Mouse (Mus musculus) hindbrain, embryonic 10.5 days (tissue): ENCODE results near the gene Sik1. TPM values are rescaled to one million over a fixed set of nuclear protein-coding genes. Genes with fewer than 3 reads are reported as not detected.

Source experiments
- DNase-seq: peaks from one replicate; pipeline ENCODE4 v3.0.0-alpha.2; 2017; ENCODE audit warnings: low spot score
- H3K27ac ChIP-seq: fragments of 300-500 bp; sonication (generic); 2 replicates; pipeline ENCODE4 v1.5.1; 2016; ENCODE audit warnings: mild to moderate bottlenecking, moderate library complexity
- H3K27me3 ChIP-seq: fragments of 300-500 bp; sonication (generic); 2 replicates; pipeline ENCODE4 v1.6.1; 2016; ENCODE audit warnings: mild to moderate bottlenecking; ENCODE audit not compliant: poor library complexity, insufficient read depth, severe bottlenecking
- H3K36me3 ChIP-seq: fragments of 300-500 bp; sonication (generic); 2 replicates; pipeline ENCODE4 v1.6.1; 2016; ENCODE audit warnings: mild to moderate bottlenecking, moderate library complexity
- H3K4me1 ChIP-seq: fragments of 300-500 bp; sonication (generic); replicated peaks from 2 replicates; pipeline ENCODE4 v1.6.1; 2016; ENCODE audit warnings: mild to moderate bottlenecking
- H3K4me3 ChIP-seq: fragments of 300-500 bp; sonication (generic); 2 replicates; pipeline ENCODE4 v1.5.1; 2016; ENCODE audit warnings: mild to moderate bottlenecking, moderate library complexity
- H3K9me3 ChIP-seq: fragments of 300-500 bp; sonication (generic); 2 replicates; pipeline ENCODE4 v1.6.1; 2016; ENCODE audit warnings: mild to moderate bottlenecking, moderate library complexity
- WGBS: fragments of 180-500 bp; shearing (Covaris S2); methylation state at CpG from one replicate; pipeline ENCODE4 v1.1.7; 2016; 5-methylcytosine and 5-hydroxymethylcytosine counted together
- polyA plus RNA-seq: library from polyadenylated mRNA; unstranded; fragments of >200 nt; fragmentation: Nextera tagmentation; extraction: Ambion mirVana; gene quantifications from 2 replicates; pipeline ENCODE4 v1.2.1, GENCODE M21; 2016

Sik1 gene
- polyA plus RNA-seq, 1 experiment from 2014 or later: 14.0 TPM

DNA sequence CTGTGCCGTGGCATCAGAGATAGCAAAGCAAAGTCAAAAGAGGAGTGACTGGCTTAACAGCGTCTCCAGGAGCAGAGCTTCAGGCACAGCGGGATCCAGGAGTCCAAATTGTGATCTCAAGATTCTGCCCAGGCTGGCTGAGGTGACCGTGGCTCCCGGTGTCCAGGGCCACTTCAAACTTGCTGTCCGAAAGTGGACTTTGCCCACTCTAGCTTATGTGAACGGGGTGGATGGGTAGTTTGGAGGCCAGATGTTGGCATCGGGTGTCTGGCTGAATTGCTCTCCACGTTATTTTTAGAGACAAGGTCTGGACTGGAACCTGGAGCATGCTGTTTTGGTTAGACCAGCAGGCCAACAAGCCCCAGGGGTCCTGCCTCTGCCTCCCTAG lies 23.0 kb downstream of the Sik1 start:
- Histone ChIP-seq H3K4me1 (peaks cover 58% of the 10 kb centered on the region), H3K9me3 (peaks cover 12% of the 10 kb centered on the region), H3K36me3 (no peaks in the 10 kb centered on the region), H3K4me3 (no peak overlapping the region), H3K27ac (no peak overlapping the region), H3K27me3 (no peaks in the 10 kb centered on the region)
- no peak for DNase-seq
- 94% methylated on average over 9 of the region's 9 CpGs for WGBS

GRCm38 (mm10) chr17:31831866-31832576 lies 23.6 kb downstream of the Sik1 start:
- Histone ChIP-seq H3K27ac (no peak overlapping the region), H3K36me3 (no peaks in the 10 kb centered on the region), H3K27me3 (no peaks in the 10 kb centered on the region), H3K4me1 (peaks cover 59% of the 10 kb centered on the region), H3K4me3 (no peak overlapping the region), H3K9me3 (peaks cover 12% of the 10 kb centered on the region)
- DNase-seq: no peak
- 87% methylated on average over 14 of the region's 14 CpGs for WGBS

DNA sequence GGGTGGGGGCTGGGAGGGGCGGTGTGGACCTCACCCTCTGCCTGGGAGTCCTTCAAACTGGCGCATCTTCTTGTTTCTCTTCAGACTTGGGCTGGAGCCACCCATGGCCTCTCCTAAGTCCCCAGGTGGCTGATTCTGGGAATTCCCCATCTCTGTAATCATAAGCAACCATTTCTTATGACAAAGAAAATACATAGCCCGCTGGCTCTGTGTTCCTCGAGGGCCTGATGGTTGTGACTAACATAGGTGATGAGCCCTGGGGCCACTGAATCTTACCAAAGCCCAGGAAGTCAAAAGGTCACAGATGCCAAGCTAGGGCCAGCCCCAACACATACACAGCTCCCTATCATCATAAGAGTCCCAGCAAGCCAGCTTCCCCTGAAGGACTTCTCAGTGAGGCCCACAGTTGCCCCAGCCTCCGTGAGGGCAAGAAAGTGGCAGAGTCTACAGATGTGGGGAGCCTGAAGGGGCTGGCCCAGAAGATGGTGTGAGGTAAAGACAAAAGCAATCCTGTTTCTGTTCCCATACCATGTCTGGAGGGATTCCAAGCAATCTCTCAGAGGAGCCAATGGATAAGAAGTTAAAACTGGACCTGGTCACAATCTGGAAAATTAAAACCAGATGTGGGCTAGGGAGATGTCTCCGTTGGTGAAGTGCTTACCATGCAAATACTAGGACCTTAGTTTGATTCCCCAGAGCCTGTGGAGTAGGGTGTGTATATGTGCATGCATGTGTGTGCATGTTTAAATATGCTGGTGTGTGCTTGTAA lies 24.3 kb downstream of the Sik1 start:
- Histone ChIP-seq H3K4me1 (peaks cover 52% of the 10 kb centered on the region), H3K27ac (peak overlapping the region; percentile 62; the same call in 1 of the 2 replicates), H3K4me3 (no peak overlapping the region), H3K27me3 (no peaks in the 10 kb centered on the region), H3K9me3 (peaks cover 12% of the 10 kb centered on the region), H3K36me3 (no peaks in the 10 kb centered on the region)
- no peak for DNase-seq
- WGBS: 68% methylated on average over 6 of the region's 6 CpGs

GRCm38 (mm10) chr17:31830506-31831075 lies 25.0 kb downstream of the Sik1 start:
- peaks cover 49% of the 10 kb centered on the region for H3K4me1 ChIP-seq
- no peak for DNase-seq
- H3K9me3 ChIP-seq: peaks cover 7% of the 10 kb centered on the region; the same call in 1 of the 2 replicates
- H3K36me3 ChIP-seq: no peaks in the 10 kb centered on the region
- WGBS: 88% methylated on average over 8 of the region's 8 CpGs
- no peaks in the 10 kb centered on the region for H3K27me3 ChIP-seq
- H3K27ac ChIP-seq: peak overlapping the region; percentile 62; the same call in 1 of the 2 replicates
- H3K4me3 ChIP-seq: no peak overlapping the region

DNA sequence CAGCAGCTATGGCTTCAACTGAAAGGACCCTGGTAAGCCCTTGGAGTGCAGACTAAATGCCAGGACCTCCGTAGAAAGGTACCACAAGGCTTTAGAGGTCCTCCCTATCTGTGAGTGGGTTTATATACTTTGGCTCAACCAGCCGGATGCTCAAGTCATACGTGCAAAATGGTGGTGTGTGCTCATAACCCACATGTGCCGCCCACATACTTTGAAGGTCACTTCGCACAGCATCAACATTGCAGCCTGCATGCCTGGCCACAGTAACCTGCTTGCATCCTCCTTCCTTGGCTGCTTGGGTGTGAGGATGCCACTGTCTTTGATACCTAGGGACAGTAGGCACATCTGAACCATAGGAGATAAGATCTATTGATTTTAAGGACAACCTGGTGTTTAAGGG lies 26.7 kb downstream of the Sik1 start:
- H3K27ac ChIP-seq: no peak overlapping the region
- DNase-seq: no peak
- H3K27me3 ChIP-seq: no peaks in the 10 kb centered on the region
- no peaks in the 10 kb centered on the region for H3K36me3 ChIP-seq
- H3K4me1 ChIP-seq: peaks cover 37% of the 10 kb centered on the region
- no peak overlapping the region for H3K4me3 ChIP-seq
- WGBS: 95% methylated on average over 5 of the region's 5 CpGs
- H3K9me3 ChIP-seq: no peaks in the 10 kb centered on the region

DNA sequence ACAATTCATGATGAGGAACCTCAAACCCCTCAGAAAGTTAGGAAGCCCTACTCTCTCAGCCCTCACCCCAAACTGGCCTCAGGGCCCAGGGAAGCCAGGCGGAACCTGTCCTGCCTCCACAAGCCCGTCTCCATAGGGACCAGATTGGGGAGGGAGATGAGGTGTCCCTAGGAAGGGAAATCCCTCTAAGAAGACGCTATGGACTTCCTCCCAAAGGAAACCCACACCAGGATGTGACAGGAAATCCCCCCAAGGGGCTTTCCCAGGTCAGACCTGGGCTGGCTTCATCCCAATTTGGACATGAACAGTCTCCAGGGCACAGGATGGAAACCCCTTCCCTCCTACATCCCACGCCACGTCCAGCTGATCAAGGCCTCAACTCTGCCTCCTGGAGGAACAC lies 27.5 kb downstream of the Sik1 start:
- 64% methylated on average over 5 of the region's 5 CpGs for WGBS
- Histone ChIP-seq H3K4me3 (no peak overlapping the region), H3K4me1 (peaks cover 30% of the 10 kb centered on the region), H3K27me3 (no peaks in the 10 kb centered on the region), H3K36me3 (no peaks in the 10 kb centered on the region), H3K27ac (peak overlapping the region; percentile 47), H3K9me3 (no peaks in the 10 kb centered on the region)
- DNase-seq: no peak

- DNase-seq: no peak
- 73% methylated on average over 5 of the region's 5 CpGs for WGBS
- H3K9me3 ChIP-seq: no peaks in the 10 kb centered on the region
- H3K4me3 ChIP-seq: no peak overlapping the region
- H3K4me1 ChIP-seq: peaks cover 28% of the 10 kb centered on the region
- no peaks in the 10 kb centered on the region for H3K27me3 ChIP-seq
- H3K27ac ChIP-seq: peak overlapping the region; percentile 64
- H3K36me3 ChIP-seq: no peaks in the 10 kb centered on the region
Observed at GRCm38 (mm10) chr17:31827206-31827605, 28.4 kb downstream of the Sik1 start.

DNA sequence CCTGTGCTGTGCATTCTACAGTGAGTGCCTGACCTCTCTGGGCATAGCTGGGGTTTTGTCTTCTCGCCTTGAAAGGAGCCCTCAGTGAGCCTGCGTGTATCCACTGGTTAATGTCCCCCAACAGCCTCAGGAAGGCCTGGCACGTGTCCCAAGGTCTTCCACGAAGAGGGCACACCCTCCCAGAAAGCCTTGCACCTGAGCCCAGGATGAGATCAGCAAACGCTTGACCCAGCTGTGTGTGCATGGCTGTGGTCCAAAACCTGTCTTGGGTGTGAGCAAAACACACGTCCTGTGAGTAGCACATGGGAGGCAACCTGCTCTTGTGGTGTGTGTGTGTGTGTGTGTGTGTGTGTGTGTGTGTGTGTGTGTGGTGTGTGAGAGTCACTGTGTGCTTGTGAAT lies 28.9 kb downstream of the Sik1 start:
- no peak for DNase-seq
- 79% methylated on average over 6 of the region's 6 CpGs for WGBS
- Histone ChIP-seq H3K4me1 (peaks cover 32% of the 10 kb centered on the region), H3K36me3 (no peaks in the 10 kb centered on the region), H3K27ac (no peak overlapping the region), H3K9me3 (no peaks in the 10 kb centered on the region), H3K27me3 (no peaks in the 10 kb centered on the region), H3K4me3 (no peak overlapping the region)

DNA sequence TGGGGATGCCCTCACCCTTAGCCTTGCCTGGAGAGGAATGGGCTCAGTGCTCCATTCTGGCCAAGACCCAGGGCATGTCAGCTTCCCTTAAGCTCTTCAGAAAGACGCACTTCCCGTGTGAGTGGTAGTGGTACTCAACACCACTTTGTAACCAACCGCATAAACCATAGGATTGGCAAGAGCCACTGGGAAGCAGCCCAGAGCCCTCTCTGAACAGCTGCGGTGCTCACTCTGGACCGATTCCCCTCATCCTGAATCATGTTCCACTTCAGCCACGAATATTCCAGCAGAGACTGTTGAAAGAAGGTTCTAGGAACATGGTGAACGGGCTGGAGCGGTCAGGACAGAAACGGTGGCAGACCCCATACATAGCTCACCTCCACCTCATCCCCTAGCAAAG lies 29.9 kb downstream of the Sik1 start:
- no peak for DNase-seq
- 90% methylated on average over 9 of the region's 9 CpGs for WGBS
- H3K27ac ChIP-seq: no peak overlapping the region
- no peaks in the 10 kb centered on the region for H3K27me3 ChIP-seq
- peaks cover 35% of the 10 kb centered on the region for H3K4me1 ChIP-seq
- H3K4me3 ChIP-seq: no peak overlapping the region
- H3K9me3 ChIP-seq: no peaks in the 10 kb centered on the region
- no peaks in the 10 kb centered on the region for H3K36me3 ChIP-seq

DNA sequence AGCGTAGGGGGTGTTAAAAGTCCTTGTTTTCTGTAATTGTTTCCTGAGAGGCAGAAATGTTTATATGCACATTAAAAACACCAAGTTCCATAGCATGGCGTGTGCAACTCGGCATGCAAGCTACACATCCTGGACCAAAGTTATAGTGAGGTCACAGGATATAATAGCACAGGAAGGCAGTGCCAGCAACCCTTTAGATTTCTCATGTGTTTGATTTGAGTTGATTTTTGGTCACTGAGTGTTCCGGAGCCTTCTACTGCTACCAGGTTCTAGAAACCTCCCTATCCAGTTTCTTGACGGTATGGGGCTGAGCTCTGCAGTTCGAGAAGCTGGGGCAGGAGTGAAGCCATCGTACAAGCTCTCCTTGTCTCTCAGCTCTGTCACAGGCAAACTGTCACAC lies 30.8 kb downstream of the Sik1 start:
- Histone ChIP-seq H3K4me3 (no peak overlapping the region), H3K36me3 (no peaks in the 10 kb centered on the region), H3K27me3 (no peaks in the 10 kb centered on the region), H3K4me1 (peaks cover 40% of the 10 kb centered on the region), H3K27ac (no peak overlapping the region), H3K9me3 (no peaks in the 10 kb centered on the region)
- no peak for DNase-seq
- WGBS: 89% methylated on average over 7 of the region's 7 CpGs

DNA sequence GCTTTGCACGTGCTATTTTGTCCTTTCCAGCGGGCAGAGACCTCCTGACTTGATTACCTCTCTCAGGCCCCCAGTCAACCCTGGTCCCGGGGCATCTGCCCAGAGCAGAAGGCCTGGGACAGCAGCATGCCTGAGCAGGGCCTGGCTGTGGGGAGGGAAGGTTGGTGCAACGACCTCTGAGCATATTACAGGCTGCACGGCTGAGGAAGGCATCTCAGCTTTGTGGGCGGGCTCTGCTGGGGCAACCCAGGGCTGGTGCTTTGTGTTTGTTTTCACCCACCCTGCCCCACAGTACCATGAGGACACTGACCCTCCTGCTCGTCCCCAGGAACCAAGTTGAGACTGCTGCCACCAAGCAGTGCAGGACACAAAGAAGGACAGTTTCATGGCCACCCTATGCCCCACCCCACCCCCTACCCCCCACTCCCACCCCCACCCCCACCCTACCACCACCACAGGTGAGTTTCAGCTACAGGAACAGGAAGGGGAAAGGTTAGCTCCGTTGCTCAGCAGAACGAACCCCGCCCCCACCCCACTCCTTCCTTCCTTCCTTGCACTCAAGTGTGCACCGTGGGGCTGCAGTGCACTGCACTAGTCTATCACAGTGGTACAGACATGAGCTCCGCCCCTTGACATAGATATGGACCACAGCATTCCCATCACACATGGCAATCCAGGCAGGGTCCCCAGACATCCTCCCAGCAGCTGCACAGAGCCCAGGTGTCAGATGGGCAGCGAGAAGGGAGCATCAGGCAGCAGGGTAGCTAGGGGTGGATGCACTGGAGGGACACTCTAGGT lies 34.3 kb downstream of the Sik1 start:
- Histone ChIP-seq H3K4me3 (no peak overlapping the region), H3K4me1 (peaks cover 56% of the 10 kb centered on the region), H3K36me3 (no peaks in the 10 kb centered on the region), H3K27ac (peak overlapping the region; percentile 67), H3K27me3 (no peaks in the 10 kb centered on the region), H3K9me3 (no peaks in the 10 kb centered on the region)
- 43% methylated on average over 13 of the region's 13 CpGs for WGBS
- no peak for DNase-seq

GRCm38 (mm10) chr17:31820099-31820846 lies 35.3 kb downstream of the Sik1 start:
- peak overlapping the region; percentile 67 for H3K27ac ChIP-seq
- H3K27me3 ChIP-seq: no peaks in the 10 kb centered on the region
- H3K9me3 ChIP-seq: no peaks in the 10 kb centered on the region
- no peaks in the 10 kb centered on the region for H3K36me3 ChIP-seq
- DNase-seq: no peak
- WGBS: 27% methylated on average over 4 of the region's 4 CpGs
- H3K4me3 ChIP-seq: no peak overlapping the region
- H3K4me1 ChIP-seq: peaks cover 56% of the 10 kb centered on the region
